Mouse (Mus musculus) CD4-positive, CD25-positive, alpha-beta regulatory T cell, adult 4 months (primary cell): ENCODE data around the gene Mpeg1. TPM values are rescaled to one million over a fixed set of nuclear protein-coding genes. Genes with fewer than 3 reads are reported as not detected.

Experiments
- ATAC-seq: one replicate; pipeline ENCODE4 v1.8.0; 2017
- polyA plus RNA-seq, 2 experiments: library from polyadenylated mRNA; unstranded; fragments of 100-300 nt; shearing (Covaris generic); gene quantifications; one replicate each; pipeline ENCODE4 v1.2.1; 2017

The Mpeg1 gene
- polyA plus RNA-seq, result under 1 TPM; 0.15 to 0.44 TPM

DNA sequence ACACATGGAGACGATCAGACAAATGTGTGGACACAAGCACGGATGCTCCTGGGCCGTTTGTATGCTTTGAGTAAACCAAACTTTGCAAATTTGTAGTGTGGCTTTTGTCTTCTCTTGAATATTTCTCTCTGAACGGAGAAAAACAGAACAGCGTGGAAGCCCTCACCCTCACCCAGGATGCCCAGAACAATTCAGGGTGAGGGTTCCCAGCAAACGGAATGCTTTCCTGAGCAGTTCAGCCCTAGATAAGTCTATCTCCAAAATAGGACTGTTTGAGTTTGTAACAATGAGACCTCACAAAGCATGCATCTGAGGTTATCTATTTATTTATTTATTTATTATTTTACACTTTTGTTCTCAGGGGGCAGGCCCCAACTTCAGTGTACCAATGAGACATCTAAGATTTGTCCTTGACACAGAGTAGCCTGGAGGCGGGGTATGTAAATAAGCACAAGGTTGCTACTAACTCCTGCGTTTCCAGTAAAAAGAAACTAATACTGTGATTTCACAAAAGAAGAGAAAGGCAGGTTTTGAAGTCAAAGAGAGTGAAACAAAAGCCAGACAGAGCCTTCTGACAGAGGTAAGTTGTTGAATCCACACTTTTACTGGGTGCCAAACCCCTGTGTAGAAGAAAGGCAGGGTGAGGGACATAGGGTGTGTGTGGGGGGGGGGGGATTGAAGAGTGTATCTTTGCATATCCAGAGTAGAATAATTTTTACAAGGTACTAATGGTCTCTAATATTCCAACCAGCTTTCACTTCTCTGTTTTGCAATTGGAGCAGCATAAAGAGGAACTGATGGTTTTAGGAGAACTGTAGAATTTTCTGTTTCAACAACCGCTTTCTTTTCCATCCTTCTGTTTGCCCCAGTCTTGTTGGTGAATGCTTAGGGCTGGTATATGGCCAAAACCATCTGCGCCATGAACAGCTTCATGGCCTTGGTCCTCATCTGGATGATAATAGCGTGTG, at the start of gene Mpeg1:
Mpeg1 (plus strand) TSS at position 498 of the 968 bp plus-strand sequence.
- ATAC-seq, result no peak

DNA sequence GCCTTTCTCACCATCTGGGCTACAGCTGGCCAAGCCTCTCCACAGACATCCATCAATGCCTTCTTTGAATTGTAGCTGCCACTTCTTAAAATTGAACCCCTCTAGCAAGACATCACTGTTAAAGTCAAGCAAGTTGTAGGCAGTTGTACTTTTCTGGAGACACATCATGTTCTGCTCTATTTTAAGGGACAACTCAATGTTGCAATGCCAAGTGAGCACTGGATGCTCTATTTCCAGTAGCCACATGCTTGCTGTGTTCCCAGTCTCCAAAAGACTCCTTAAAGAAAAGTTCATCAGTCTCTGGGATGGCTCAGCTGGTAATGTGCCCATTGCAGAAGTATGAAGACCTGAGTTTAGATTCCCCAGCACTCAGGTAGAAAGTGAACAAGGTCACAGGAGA, 46.8 kb upstream of the Mpeg1 start:
- ATAC-seq, result no peak

DNA sequence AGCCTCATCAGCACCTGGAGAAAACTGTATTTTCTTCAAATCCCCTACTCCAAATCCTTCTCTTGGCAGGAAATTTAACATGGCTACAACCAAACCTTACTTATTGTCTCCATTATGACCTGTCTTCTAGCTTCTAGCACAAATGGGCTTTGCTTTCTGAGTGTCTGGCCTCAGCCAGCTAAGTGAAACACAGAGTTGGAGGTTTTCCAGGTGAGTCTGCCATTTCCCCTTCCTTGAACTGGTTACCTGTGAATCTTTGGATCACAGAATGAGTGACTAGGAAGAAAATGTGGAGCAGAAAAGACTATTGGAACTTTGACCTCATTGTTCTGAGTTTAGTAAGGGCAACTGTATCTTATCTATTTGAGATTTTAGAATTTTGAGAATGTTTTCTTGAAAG, 43.2 kb upstream of the Mpeg1 start, which contains the start of gene Olfr1441:
Olfr1441 (plus strand) TSS at position 73 of the 400 bp plus-strand sequence.
- no peak for ATAC-seq

DNA sequence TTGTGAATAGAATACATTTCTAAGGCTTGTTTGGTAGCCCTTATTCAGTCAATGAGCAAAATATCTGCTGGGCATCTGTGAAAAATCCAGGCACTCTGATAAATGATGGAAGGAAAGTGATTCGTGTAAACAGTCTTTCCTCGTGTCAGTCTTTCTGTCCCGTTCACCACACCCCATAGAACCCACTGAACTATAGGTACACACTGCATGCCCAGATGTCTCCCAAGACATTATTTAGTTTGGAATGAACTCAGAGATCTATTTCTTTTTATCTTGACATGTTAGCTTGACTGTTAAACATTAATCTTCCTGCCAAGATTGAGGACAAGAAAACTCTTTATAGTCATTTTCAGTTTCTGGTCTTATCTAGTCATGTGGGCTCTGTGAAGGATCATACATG, 42.3 kb upstream of the Mpeg1 start:
- no peak for ATAC-seq

DNA sequence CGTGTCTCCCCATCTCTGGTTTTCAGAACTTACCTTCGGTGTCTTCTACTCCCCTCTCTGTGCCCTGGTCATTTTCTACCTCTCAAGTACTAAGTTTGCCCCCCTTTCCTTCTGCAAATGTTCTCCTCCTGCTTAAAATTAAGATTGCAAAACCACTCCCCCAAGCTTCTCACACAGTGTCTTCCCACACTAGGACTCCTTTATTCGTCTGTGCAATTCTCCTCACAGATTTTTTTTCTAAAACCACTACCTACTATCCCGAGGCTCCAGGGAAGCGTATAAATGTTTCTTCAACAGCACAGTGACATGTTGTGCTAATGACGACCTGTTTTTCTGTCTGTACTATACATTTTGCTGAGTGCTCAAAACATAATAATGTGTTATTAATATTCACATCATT, 40.0 kb upstream of the Mpeg1 start:
- no peak for ATAC-seq

DNA sequence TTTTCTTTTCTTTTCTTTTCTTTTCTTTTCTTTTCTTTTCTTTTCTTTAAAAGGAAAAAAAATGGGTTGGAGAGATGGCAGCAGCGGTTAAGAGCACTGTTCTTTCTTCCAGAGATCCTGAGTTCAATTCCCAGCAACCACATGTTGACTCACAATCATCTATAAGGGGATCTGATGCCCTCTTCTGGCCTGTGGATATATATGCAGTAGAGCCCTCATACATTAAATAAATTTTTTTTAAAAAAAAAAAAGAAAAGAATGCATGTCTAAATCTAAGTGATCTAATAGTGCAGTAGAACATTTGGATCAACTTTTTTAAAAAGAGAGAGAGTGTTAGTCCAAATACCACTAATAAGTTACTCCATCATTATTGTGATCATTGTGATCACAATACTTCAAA, 38.9 kb upstream of the Mpeg1 start:
- no peak for ATAC-seq

DNA sequence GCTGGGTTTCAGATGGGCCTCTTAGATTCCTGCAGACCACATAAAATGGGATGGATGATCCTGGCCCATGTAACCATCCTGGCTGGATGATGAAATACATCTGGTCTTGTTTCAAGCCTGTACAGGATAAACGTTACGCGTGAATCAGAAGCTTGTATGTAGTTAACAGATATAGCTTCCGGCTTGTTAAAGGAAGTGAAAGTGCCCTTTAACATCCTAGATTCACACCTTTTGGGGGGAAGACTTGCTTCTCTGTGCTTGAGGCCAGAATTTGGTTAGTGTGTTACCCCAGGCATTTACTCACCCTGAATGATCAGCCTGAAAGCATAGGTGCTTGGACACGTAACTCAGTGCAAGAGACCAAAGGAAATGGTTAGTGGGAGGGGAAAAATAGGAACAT, 33.5 kb upstream of the Mpeg1 start:
- ATAC-seq, result no peak

DNA sequence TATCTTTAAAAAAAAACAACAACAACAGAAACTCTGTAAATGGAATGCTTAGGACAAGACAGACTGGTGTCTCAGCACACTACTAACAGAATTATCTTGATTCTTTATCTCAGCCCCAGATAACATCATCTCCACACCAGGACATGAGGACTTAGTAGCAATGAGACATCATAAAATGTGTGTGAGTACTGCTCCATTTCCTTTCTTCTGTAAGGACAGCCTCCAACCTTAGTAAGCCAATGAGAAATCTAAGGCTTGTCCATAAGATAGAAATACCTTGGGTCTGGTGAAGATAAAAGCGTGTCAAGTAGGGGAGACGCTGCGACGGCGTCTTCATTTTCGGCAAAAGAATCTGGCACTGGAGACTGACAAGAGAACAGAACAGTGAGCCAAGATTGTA, 33.0 kb upstream of the Mpeg1 start, which contains the start of gene Pfpl:
Pfpl (plus strand) TSS at position 301 of the 400 bp plus-strand sequence.
- ATAC-seq, result no peak

DNA sequence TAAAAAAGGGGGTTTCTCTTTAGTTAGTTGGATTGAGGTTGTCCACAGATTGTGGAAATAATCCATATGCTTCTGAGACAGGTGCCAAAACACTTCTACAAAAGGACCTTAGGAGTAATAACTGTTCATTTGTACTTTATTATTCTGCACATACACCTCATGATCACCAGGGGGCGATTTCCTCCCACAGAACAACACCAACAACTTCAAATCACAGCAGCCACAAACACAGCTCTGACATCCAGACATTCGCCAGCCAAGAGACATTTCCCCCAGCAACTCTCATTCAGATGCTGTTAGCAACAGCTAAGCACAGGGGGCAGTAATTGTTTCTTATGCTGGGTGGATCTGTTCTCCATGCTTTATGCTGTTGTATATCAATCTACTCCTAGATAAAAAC, 27.5 kb upstream of the Mpeg1 start:
- ATAC-seq, result no peak

DNA sequence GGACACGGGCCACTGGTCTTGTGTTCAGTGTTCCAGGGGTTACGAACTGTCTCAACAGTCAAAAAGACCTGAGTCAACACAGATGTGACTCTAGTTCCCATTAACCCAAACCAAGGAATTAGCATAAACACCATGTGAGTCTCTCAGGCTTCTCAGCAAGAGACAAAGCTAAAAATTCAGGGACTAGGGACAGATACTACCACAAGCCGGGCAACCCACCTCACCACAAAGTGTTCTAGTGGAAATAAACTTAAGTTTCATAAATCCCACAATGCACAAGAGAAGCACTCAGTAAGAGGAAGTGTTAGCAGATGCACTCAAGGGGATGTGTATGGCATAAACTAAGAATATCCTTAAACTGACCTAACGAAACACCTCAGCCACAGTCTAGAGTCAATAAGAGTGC, 25.6 kb upstream of the Mpeg1 start:
- no peak for ATAC-seq

DNA sequence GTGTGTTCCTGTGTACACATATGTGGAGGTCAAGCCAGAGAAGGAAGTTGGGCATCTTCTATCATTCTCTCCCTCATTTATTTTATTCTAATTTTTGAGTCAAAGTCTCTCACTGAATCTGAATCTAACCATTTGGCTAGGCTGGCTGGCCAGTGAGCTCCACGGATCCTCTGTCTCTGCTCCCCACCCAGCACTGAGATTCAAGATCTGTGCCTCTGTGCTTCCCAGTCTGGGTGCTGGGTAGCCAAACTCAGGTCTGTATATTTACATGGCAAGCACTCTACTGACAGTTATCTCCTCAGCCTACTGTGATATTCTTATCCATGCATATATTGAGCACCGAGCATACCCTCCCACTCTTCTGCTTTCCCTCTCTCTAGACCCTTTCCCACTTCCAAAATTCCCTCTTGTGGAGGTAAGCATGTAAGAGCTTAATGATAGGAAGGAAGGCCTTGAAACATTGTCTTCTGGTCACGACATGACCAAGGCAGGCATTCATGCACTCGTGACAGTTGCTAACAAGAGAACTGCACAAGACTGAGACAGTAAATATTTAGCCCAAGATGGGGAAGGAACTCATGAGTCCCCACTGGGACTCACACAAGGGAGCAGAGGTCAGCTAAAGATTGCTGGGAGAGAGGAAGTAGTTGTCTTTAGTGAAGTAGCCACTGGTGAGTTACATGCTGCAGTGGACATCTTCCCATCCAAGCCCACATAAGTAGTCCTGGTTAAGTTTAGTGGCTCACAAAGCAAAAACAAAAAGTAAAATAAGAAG, 24.6 kb upstream of the Mpeg1 start:
- ATAC-seq, result no peak

DNA sequence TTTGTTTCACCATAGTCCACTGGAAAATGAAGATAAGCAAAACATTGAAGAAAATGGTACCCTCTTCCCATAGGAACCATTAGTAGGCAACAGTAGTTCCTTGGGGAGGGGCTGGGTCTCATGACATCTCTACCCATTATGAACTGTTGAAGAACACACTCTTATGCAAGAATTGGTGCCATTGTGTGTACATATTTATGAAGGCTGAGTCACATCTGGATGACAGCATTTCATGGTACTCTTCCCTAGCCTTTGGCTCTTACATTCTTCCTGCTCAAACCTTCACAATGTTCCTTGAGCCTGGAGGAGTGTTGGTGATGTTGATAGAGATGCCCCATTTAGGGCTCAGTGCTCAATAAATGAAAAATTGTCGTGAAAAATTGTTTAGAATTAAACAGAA, 21.0 kb upstream of the Mpeg1 start:
- ATAC-seq, result no peak

DNA sequence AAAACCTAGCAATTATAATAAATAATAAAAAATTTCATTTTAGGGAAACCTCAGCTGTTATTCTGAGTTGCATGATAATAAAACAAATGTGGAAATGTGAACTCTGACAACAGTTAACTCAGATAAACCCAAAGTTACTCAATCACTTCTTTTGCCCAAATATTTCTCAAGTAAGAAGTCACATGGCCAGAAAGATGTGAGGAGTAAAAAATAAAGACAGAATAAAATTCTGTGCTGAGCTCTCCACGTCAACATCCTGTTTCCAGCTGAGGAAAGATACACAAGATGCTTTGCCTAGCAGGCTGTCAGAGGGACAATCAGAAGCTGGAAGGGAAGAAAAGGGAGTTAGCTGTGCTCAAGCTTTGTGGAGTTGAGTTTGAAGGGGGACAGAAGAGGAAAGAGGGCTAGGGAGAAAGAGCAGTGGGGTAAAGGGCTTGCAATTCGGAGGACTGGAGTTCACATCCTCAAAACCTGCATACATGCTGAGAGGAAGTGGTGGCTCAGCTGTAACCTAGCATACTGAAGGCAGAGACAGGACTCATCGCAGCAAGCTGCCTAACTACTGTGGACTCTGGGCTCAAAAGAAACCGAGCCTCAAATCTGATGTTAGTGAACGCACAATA, 20.4 kb upstream of the Mpeg1 start:
- ATAC-seq, result no peak

DNA sequence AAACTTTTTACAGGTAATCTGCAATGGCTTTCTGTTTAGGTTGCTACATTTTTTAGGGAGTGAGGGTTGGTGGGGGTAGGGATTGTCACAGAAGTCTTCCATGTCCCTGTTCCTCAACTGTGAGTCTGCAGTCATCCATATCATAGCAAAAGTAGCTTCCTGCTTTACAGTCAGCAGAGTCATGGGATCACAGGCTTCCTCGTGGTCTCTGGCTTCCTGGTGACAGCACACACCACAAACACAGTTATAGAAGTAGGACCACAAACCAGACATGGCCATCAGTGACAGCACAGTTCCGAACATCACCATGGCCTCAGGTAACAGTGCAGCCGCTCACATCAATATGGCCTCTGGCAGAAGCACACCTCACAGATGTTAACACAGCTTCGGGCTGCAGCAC, 18.0 kb upstream of the Mpeg1 start:
- no peak for ATAC-seq

DNA sequence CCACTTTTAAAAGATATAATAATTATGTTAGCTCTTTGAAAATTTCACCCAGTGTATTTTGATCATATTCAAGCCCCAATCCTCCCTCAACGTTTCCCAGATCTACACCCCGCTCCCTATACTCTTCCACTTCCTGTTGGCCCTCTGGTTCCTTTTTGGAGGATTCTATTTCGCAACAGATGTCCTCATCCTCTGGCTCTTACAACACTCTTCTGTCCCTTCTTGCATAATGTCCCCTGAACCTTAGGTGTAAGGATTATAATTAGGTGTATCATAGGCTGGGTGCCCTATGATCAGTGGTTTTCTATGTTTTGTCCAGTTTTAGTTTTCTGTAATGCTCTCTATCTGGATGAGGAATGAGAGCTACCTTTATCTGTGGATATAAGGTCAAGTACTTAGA, 15.6 kb upstream of the Mpeg1 start:
- ATAC-seq, result no peak

DNA sequence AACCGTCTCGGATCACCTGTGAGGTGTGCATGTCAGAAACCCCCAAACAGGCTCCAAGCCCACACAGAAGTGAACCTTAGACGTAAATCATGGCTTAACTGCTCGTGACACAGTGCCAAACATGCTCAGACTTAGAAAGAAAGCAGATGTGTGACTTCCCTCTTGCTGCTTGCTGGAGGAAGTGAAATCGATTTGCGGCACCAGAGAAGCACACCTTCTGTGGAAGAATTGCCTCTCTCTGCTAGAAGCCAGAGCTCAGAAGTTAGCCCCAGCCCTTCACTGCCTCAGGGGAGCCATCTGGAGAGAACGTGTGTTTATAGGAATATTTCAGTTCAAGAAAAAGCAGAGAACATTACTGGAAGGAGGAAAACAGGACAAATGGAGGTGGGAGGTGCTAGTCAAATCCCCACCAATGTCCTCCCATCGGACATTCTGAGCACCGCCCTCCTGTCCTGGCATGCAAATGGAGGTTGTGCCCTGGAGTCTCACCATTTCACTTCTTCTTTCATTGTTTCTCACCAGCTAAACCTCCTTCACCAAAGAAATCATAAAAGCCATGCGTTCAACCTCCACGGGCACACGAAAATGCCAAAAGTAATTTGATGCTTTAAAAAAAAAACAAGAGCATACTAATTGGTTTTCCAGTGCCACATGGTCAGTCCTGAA, 3.0 kb upstream of the Mpeg1 start:
- ATAC-seq, result no peak

DNA sequence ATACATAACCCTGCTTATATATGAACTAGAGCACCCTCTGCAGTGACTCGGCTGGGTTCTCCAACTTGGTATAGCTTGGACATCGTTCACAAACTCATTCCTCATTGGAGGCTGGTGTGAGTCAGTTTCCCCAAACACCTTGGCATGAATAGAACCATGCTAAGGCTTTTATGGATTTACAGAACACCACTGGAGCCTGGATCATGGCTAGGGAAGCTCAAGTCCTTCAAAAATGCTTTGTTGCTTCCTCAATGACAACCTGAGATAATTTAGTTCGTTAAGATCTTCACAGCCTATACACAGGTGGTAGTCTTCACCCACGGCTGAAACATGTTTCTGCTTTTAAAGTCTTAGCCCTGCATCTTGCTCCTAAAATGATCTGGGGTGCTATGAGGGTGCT, 1.1 kb upstream of the Mpeg1 start:
- no peak for ATAC-seq

DNA sequence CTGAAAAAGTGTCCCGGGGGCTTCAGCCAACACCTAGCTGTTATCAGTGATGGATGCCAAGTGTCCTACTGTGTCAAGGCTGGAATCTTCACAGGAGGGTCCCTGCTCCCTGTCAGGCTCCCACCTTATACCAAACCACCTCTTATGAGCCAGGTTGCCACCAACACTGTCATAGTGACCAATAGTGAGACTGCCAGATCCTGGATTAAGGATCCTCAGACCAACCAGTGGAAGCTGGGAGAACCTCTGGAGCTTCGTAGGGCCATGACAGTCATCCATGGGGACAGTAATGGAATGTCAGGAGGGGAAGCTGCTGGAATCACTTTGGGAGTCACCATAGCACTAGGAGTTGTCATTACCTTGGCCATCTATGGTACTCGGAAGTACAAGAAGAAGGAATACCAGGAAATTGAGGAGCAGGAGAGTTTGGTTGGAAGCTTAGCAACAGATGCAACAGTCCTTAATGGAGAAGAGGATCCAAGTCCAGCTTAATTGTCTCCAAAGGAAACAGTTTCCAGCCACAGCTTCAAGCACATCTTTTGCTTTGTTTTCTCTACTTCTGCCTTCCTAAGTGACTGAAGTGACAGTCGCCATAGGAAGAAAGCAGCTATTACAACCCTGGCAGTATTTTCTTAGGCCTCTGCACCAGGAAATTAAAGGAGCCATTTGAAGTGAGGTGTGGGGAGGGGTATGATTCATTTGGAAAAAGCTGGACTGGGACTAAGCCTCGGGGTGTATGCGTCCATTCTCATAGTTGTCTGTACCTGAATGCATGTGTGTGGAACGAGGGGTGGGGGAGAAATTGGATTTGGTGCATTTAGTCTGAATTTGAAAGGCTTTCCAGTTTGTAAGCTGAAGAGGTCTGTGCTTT, 2.5 kb downstream of the Mpeg1 start:
- ATAC-seq, result no peak

DNA sequence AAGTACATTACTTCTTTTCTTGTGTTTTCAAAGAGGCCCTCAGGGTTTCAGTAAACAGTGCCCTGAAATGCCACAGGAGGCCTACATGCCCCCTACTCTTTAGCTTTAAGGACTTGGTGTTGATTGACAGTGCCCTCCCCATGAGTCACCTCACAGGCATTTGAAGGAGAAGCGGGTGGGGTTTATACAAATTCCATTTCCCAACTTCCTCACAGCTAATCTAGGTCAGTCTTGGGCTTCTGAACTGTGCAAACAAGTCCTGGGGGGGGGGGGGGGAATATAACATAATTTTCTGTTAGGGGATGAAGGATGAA, 3.1 kb downstream of the Mpeg1 start:
- no peak for ATAC-seq

DNA sequence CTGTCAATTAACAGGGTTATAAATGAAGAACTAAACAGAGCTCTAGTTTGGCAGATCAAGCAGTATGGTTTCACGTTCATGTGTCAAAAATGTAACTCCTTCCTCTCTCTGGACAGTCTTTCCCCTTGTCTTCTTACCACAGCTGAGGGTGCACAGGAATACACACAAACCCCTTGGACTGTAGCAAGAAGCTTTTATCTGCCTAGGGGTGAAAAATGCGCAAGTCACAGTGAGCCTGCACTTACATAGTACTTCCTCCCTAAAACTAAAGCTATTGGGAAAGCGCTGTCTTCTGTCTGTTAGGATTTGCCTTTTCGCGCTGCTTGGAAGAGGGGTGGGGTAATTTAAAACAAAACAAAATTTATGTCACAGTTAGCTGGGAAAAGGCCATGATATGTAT, 3.5 kb downstream of the Mpeg1 start:
- ATAC-seq, result no peak

DNA sequence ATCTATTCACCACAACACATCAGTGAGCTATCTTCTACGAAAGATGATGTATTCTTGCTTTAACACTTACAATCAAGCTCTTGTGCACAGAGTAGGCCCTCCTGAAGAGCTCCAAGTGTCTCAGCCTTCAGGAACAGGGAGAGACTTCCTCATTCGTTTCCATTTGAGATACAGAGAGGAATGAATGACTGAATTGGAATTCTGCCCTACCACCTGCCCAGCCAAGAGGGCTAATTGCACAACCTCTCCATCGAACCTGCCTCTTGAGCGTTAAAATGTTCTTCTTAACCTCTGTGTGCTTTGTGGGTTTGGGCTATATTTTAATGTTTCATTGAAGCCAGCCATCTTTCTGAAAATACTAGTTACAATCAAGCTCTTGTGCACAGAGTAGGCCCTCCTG, 4.1 kb downstream of the Mpeg1 start:
- ATAC-seq, result no peak
